ENCODE assay signal across 35 mouse cellular contexts in the genomic region with DNA sequence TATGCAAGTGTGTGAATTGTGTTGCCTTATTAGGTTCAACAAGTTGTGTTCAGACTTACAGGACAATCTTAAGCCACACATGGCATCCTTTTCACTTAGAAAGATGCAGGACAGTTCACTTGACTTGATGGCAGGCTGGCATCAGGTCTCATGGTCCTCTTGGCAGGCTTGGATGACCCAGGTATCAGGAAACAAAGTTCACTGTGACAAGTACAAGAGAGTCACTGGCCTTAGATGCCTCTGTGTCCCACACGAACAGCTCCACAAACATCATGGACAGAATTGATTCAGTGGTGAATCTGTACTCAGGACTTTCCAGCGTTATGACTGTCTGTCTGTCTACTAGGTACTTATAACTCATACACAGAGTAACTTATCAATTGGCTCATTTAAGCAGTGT.
"Had no signal": no experiment of that assay in that cellular context is flagged by ENCODE, and none has a peak within 500 bp of the region (broad histone marks: within the 10 kb centered on the region; RNA-seq: fewer than 3 reads in every experiment).

No protein-coding gene starts in this region.

- ATAC-seq: hindbrain, embryonic 16.5 days; hindbrain, postnatal 0 days; inflammation-experienced regulatory T-cells, adult 6 months; intestine, embryonic 15.5 days; intestine, embryonic 16.5 days; intestine, postnatal 0 days had no signal

- H3K4me3 ChIP-seq: heart, embryonic 10.5 days; heart, embryonic 12.5 days; heart, embryonic 13.5 days; heart, embryonic 15.5 days; hindbrain, embryonic 10.5 days; hindbrain, embryonic 12.5 days; hindbrain, embryonic 13.5 days; hindbrain, embryonic 15.5 days; intestine, embryonic 15.5 days; kidney, embryonic 15.5 days; layer of hippocampus, adult 2 months had no signal

- H3K4me1 ChIP-seq: heart, embryonic 10.5 days; heart, embryonic 12.5 days; heart, embryonic 13.5 days; heart, embryonic 15.5 days; hindbrain, embryonic 10.5 days; hindbrain, embryonic 12.5 days; hindbrain, embryonic 13.5 days; hindbrain, embryonic 15.5 days; intestine, embryonic 15.5 days; kidney, embryonic 15.5 days had no signal

- H3K9me3 ChIP-seq: heart, embryonic 10.5 days; heart, embryonic 12.5 days; heart, embryonic 13.5 days; heart, embryonic 15.5 days; hindbrain, embryonic 10.5 days; hindbrain, embryonic 12.5 days; hindbrain, embryonic 13.5 days; hindbrain, embryonic 15.5 days; intestine, embryonic 15.5 days; kidney, embryonic 15.5 days had no signal

- H3K9ac ChIP-seq: heart, embryonic 12.5 days; heart, embryonic 13.5 days; heart, embryonic 15.5 days; hindbrain, embryonic 12.5 days; hindbrain, embryonic 13.5 days; hindbrain, embryonic 14.5 days; hindbrain, embryonic 15.5 days; intestine, embryonic 15.5 days; kidney, embryonic 15.5 days had no signal

- H3K4me2 ChIP-seq: heart, embryonic 11.5 days; heart, embryonic 12.5 days; heart, embryonic 13.5 days; heart, embryonic 15.5 days; hindbrain, embryonic 12.5 days; hindbrain, embryonic 13.5 days; hindbrain, embryonic 14.5 days; hindbrain, embryonic 15.5 days; intestine, embryonic 15.5 days; kidney, embryonic 15.5 days had no signal

- H3K36me3 ChIP-seq: heart, embryonic 10.5 days; heart, embryonic 15.5 days had no signal

- H3K27me3 ChIP-seq: heart, embryonic 12.5 days; heart, embryonic 13.5 days; heart, embryonic 15.5 days; hindbrain, embryonic 12.5 days; hindbrain, embryonic 13.5 days; hindbrain, embryonic 15.5 days; intestine, embryonic 15.5 days; kidney, embryonic 15.5 days had no signal

- H3K27ac ChIP-seq: heart, embryonic 10.5 days; heart, embryonic 13.5 days; heart, embryonic 15.5 days; hindbrain, embryonic 10.5 days; hindbrain, embryonic 12.5 days; hindbrain, embryonic 13.5 days; hindbrain, embryonic 14.5 days; hindbrain, embryonic 15.5 days; hindbrain, postnatal 0 days; intestine, embryonic 15.5 days; kidney, embryonic 15.5 days; kidney, postnatal 0 days; layer of hippocampus, adult 2 months had no signal

- DNase-seq: heart, postnatal 10 days; heart, postnatal 14 days; heart, postnatal 36 days; heart, postnatal 4 days; kidney, adult 11 months; kidney, adult 18-20 months; kidney, adult 2 months; kidney, adult 8-10 months; kidney, adult 9 months; kidney, postnatal 10 days; kidney, postnatal 14 days; kidney, postnatal 25 days; kidney, postnatal 36 days; kidney, postnatal 4 days; layer of hippocampus, adult 9-11 months; layer of hippocampus, postnatal 36 days had no signal
